Comparison of ENCODE assay signal across 8 mouse cellular contexts in the genomic region with DNA sequence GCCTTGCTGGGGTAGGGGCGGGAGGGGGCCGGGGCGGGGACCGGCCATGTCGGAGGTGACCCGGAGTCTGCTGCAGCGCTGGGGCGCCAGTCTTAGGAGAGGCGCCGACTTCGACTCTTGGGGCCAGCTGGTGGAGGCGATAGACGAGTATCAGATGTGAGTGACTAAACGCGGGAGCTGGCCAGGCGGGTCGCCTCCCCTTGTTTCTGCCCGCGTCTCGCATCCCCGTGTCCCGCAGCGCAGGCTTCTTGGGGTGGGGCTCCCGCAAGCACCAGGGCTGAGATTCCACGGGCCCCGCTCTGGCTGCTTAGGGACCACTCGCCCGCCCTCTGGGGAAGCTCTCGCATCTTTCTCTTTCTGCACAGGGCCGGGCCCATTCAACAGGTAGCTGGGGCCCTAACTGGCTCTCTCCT. TPM values are rescaled to one million over a fixed set of nuclear protein-coding genes. Genes with fewer than 3 reads are reported as not detected.
DNase-seq lines count a peak whose midpoint lies in the region; ATAC-seq and TF ChIP-seq lines count a peak whose summit lies in the region.

No protein-coding gene starts in this region.

- peak overlapping the region; percentile 47 for H3K9ac ChIP-seq in heart, embryonic 11.5 days (ENCODE audit: low read depth, low read length)
- peak overlapping the region; percentile 87 for H3K9ac ChIP-seq in ES-Bruce4 (ENCODE audit: low read depth, poor library complexity, severe bottlenecking)
- peak overlapping the region; percentile 71 for H3K9ac ChIP-seq in heart, embryonic 14.5 days (ENCODE audit: low read length)
- peak overlapping the region; percentile 33 for H3K9ac ChIP-seq in limb, embryonic 15.5 days
- H3K9ac ChIP-seq in neural tube, embryonic 11.5 days (ENCODE audit: low read length), result peak overlapping the region; percentile 23

- no peak for TF ChIP-seq POLR2A in ES-Bruce4 (IDR thresholded peaks at IDR 0.05; ENCODE audit: insufficient read depth, low read length)

- peak overlapping the region; percentile 41 for H3K27ac ChIP-seq in heart, embryonic 11.5 days (ENCODE audit: low read depth, low read length)
- H3K27ac ChIP-seq in ES-Bruce4 (ENCODE audit: insufficient read depth, low read length), result no peak overlapping the region
- peak overlapping the region; percentile 32 to 59 for H3K27ac ChIP-seq in heart, embryonic 14.5 days (replicated peaks in 1 of 2; ENCODE audit: control insufficient read depth in 1 of 2, insufficient read depth in 1 of 2, low read depth in 2 of 2, low read length in 2 of 2)
- H3K27ac ChIP-seq in limb, embryonic 15.5 days, result peak overlapping the region; percentile 67
- H3K27ac ChIP-seq in neural tube, embryonic 11.5 days (ENCODE audit: low read depth, low read length), result no peak overlapping the region

- H3K4me1 ChIP-seq in heart, embryonic 11.5 days (ENCODE audit: control insufficient read depth, insufficient read depth, low read length), result no peaks in the 10 kb centered on the region
- H3K4me1 ChIP-seq in ES-Bruce4 (ENCODE audit: control insufficient read depth, insufficient read depth, low read length), result no peaks in the 10 kb centered on the region
- H3K4me1 ChIP-seq in heart, embryonic 14.5 days (ENCODE audit: control insufficient read depth in 2 of 2, insufficient read depth in 2 of 2, low read length in 2 of 2), result no peaks in the 10 kb centered on the region
- H3K4me1 ChIP-seq in limb, embryonic 15.5 days, result no peaks in the 10 kb centered on the region
- no peaks in the 10 kb centered on the region for H3K4me1 ChIP-seq in neural tube, embryonic 11.5 days (ENCODE audit: control insufficient read depth, insufficient read depth, low read length)

- H3K4me3 ChIP-seq in heart, embryonic 11.5 days (ENCODE audit: low read depth, low read length), result peak overlapping the region; percentile 53
- H3K4me3 ChIP-seq in ES-Bruce4 (ENCODE audit: low read depth, low read length), result peak overlapping the region; percentile 92
- H3K4me3 ChIP-seq in heart, embryonic 14.5 days (ENCODE audit: control insufficient read depth in 1 of 2, insufficient read depth in 1 of 2, low read depth in 1 of 2, low read length in 2 of 2), result peak overlapping the region; percentile 51 to 76
- peak overlapping the region; percentile 49 for H3K4me3 ChIP-seq in limb, embryonic 15.5 days
- H3K4me3 ChIP-seq in neural tube, embryonic 11.5 days (ENCODE audit: low read depth, low read length), result peak overlapping the region; percentile 44

- no peaks in the 10 kb centered on the region for H3K36me3 ChIP-seq in heart, embryonic 11.5 days (ENCODE audit: control insufficient read depth, insufficient read depth, low read length)
- H3K36me3 ChIP-seq in ES-Bruce4 (ENCODE audit: control insufficient read depth, insufficient read depth, low read length, poor library complexity, severe bottlenecking), result peaks cover 2% of the 10 kb centered on the region; the same call in 1 of the 2 replicates
- peaks cover 16% of the 10 kb centered on the region for H3K36me3 ChIP-seq in heart, embryonic 14.5 days (ENCODE audit: control insufficient read depth, insufficient read depth, low read length)
- peaks cover 13% of the 10 kb centered on the region for H3K36me3 ChIP-seq in limb, embryonic 15.5 days
- no peaks in the 10 kb centered on the region; the same call in 1 of the 2 replicates for H3K36me3 ChIP-seq in neural tube, embryonic 11.5 days (ENCODE audit: control insufficient read depth, insufficient read depth, low read length)

- ATAC-seq in heart, embryonic 11.5 days (replicated peaks; ENCODE audit: insufficient number of reproducible peaks, low FRiP score, low TSS enrichment), result peak; percentile 35; the same call in 1 of the 2 replicates
- 0 out of 2 replicates have a peak, but pooled peaks have one; percentile 0 for ATAC-seq in heart, embryonic 14.5 days (ENCODE audit: insufficient number of reproducible peaks, insufficient read depth, low FRiP score, low read depth)
- ATAC-seq in limb, embryonic 15.5 days (ENCODE audit: insufficient number of reproducible peaks, low FRiP score, low TSS enrichment, low read depth), result no peak
- ATAC-seq in neural tube, embryonic 11.5 days (ENCODE audit: insufficient read depth, low FRiP score, low TSS enrichment), result no peak; the same call in none of the 2 replicates

- DNase-seq in heart, adult 18-20 months, result no peak
- peak; percentile 61 for DNase-seq in embryo, embryonic 10 days (ENCODE audit: low spot score)
- DNase-seq in neural tube, embryonic 11.5 days (ENCODE audit: low spot score), result peak; percentile 62
- DNase-seq in urinary bladder, postnatal 25 days (ENCODE audit: low spot score), result peak; percentile 21

- no peak for TF ChIP-seq CTCF in ES-Bruce4 (IDR thresholded peaks at IDR 0.05; ENCODE audit: low read depth, low read length)

- no peaks in the 10 kb centered on the region for H3K9me3 ChIP-seq in heart, embryonic 11.5 days (replicated peaks; ENCODE audit: control insufficient read depth, low read length)
- H3K9me3 ChIP-seq in ES-Bruce4 (replicated peaks; ENCODE audit: control insufficient read depth, insufficient read depth, low read length, poor library complexity, severe bottlenecking), result no peaks in the 10 kb centered on the region
- no peaks in the 10 kb centered on the region for H3K9me3 ChIP-seq in heart, embryonic 14.5 days (ENCODE audit: control insufficient read depth, low read length)
- H3K9me3 ChIP-seq in limb, embryonic 15.5 days, result no peaks in the 10 kb centered on the region
- no peaks in the 10 kb centered on the region for H3K9me3 ChIP-seq in neural tube, embryonic 11.5 days (ENCODE audit: control insufficient read depth, low read length)

- H3K4me2 ChIP-seq in heart, embryonic 11.5 days, result peak overlapping the region; percentile 61
- H3K4me2 ChIP-seq in heart, embryonic 14.5 days (ENCODE audit: low read length), result peak overlapping the region; percentile 64
- H3K4me2 ChIP-seq in limb, embryonic 15.5 days, result peak overlapping the region; percentile 51
- H3K4me2 ChIP-seq in neural tube, embryonic 11.5 days (ENCODE audit: low read depth), result peak overlapping the region; percentile 45

- TF ChIP-seq EP300 in ES-Bruce4 (IDR thresholded peaks at IDR 0.05; ENCODE audit: insufficient read depth, low read depth, low read length), result no peak

- H3K27me3 ChIP-seq in heart, embryonic 11.5 days (ENCODE audit: control insufficient read depth, insufficient read depth, low read length), result no peaks in the 10 kb centered on the region
- no peaks in the 10 kb centered on the region for H3K27me3 ChIP-seq in ES-Bruce4 (ENCODE audit: control insufficient read depth, insufficient read depth, low read length, poor library complexity, severe bottlenecking)
- no peaks in the 10 kb centered on the region for H3K27me3 ChIP-seq in heart, embryonic 14.5 days (ENCODE audit: control insufficient read depth, insufficient read depth, low read length)
- H3K27me3 ChIP-seq in limb, embryonic 15.5 days, result no peaks in the 10 kb centered on the region
- no peaks in the 10 kb centered on the region for H3K27me3 ChIP-seq in neural tube, embryonic 11.5 days (ENCODE audit: control insufficient read depth, insufficient read depth, low read length)

- WGBS in heart, embryonic 11.5 days (ENCODE audit: insufficient replicate concordance), result 1% methylated on average over 30 of the region's 30 CpGs
- under 1% methylated on average over 30 of the region's 30 CpGs for WGBS in heart, embryonic 14.5 days
- WGBS in limb, embryonic 15.5 days, result 1% methylated on average over 30 of the region's 30 CpGs
- WGBS in neural tube, embryonic 11.5 days, result under 1% methylated on average over 25 of the region's 30 CpGs

RNA-seq across cellular contexts. Expression of gene Brox, which starts 0.4 kb away (rescaled TPM):
- polyA plus RNA-seq in heart, embryonic 11.5 days (2014; fragmentation: Nextera tagmentation; extraction: Ambion mirVana), result 43.1 and 45.3 TPM in 2 replicates
- total RNA-seq in heart, adult 18-20 months (2021), result 10 to 100 TPM; 29.4 to 31.9 TPM
- polyA plus RNA-seq in ES-Bruce4 (2011; ENCODE audit: insufficient read depth, insufficient read length, low read depth, missing spikeins), result 40.4 and 40.5 TPM in 2 replicates
- 45.4 and 50.0 TPM in 2 replicates for polyA plus RNA-seq in heart, embryonic 14.5 days (2014; fragmentation: Nextera tagmentation; extraction: Ambion mirVana)
- polyA plus RNA-seq in limb, embryonic 15.5 days (2015; fragmentation: Nextera tagmentation; extraction: Ambion mirVana), result 39.5 and 40.4 TPM in 2 replicates
- polyA plus RNA-seq in neural tube, embryonic 11.5 days (2014; fragmentation: Nextera tagmentation; extraction: Ambion mirVana), result 74.2 and 78.1 TPM in 2 replicates

RNA-seq across cellular contexts. Expression of gene Aida, which starts 1.1 kb away (rescaled TPM):
- polyA plus RNA-seq in heart, embryonic 11.5 days (2014; fragmentation: Nextera tagmentation; extraction: Ambion mirVana), result 16.0 and 21.7 TPM in 2 replicates
- 10 to 100 TPM; 28.4 to 29.0 TPM for total RNA-seq in heart, adult 18-20 months (2021)
- polyA plus RNA-seq in ES-Bruce4 (2011; ENCODE audit: insufficient read depth, insufficient read length, low read depth, missing spikeins), result 64.9 and 74.6 TPM in 2 replicates
- 14.5 and 18.7 TPM in 2 replicates for polyA plus RNA-seq in heart, embryonic 14.5 days (2014; fragmentation: Nextera tagmentation; extraction: Ambion mirVana)
- polyA plus RNA-seq in limb, embryonic 15.5 days (2015; fragmentation: Nextera tagmentation; extraction: Ambion mirVana), result 54.7 and 59.0 TPM in 2 replicates
- polyA plus RNA-seq in neural tube, embryonic 11.5 days (2014; fragmentation: Nextera tagmentation; extraction: Ambion mirVana), result 29.2 and 37.0 TPM in 2 replicates

Comparison
In these comparisons a context has a peak if more than half of its experiments do, and no peak if none do; other contexts are left out.
1. ATAC-seq: peak in heart, embryonic 11.5 days (single experiment) and heart, embryonic 14.5 days (single experiment); none in limb, embryonic 15.5 days (single experiment) and neural tube, embryonic 11.5 days (single experiment).
2. H3K27ac ChIP-seq: peak in heart, embryonic 11.5 days (single experiment), heart, embryonic 14.5 days (2 of 2) and limb, embryonic 15.5 days (single experiment); none in ES-Bruce4 (single experiment) and neural tube, embryonic 11.5 days (single experiment).
3. H3K9ac ChIP-seq: peak in every context shown above with its lines; median percentile 87 in ES-Bruce4; 71 in heart, embryonic 14.5 days; 47 in heart, embryonic 11.5 days; 33 in limb, embryonic 15.5 days; 23 in neural tube, embryonic 11.5 days.
4. DNase-seq: peak in embryo, embryonic 10 days (single experiment), neural tube, embryonic 11.5 days (single experiment) and urinary bladder, postnatal 25 days (single experiment); none in heart, adult 18-20 months (0 of 2).
5. Peak in every context shown above with its lines, with median percentiles within 50 percentile points of each other: H3K4me2 ChIP-seq and H3K4me3 ChIP-seq.